Mouse (Mus musculus) left cerebral cortex, adult 6 months (tissue): ENCODE measurements around the gene Otud3. TPM values are rescaled to one million over a fixed set of nuclear protein-coding genes. Genes with fewer than 3 reads are reported as not detected.

ENCODE experiments used
- long read RNA-seq, 2 experiments: library from polyadenylated mRNA; unstranded; transcript quantifications; one replicate each; pipeline ENCODE4 v2.0.0; 2019 to 2020
- polyA plus RNA-seq: library from polyadenylated mRNA; unstranded; fragments of <200 nt; fragmentation: Nextera tagmentation; gene quantifications from 2 replicates; pipeline ENCODE4 v1.2.3, GENCODE M21; 2021

Otud3 gene
- polyA plus RNA-seq: 1.4 and 9.0 TPM in 2 replicates
- long read RNA-seq, experiment 1, partial matches to known transcripts: 0 of 1 reads
- long read RNA-seq, experiment 1, other reads (novel, unspliced or antisense): 0 of 1 reads
- long read RNA-seq, experiment 2, partial matches to known transcripts: 1 of 1 reads
- long read RNA-seq, experiment 2, other reads (novel, unspliced or antisense): 0 of 1 reads

DNA sequence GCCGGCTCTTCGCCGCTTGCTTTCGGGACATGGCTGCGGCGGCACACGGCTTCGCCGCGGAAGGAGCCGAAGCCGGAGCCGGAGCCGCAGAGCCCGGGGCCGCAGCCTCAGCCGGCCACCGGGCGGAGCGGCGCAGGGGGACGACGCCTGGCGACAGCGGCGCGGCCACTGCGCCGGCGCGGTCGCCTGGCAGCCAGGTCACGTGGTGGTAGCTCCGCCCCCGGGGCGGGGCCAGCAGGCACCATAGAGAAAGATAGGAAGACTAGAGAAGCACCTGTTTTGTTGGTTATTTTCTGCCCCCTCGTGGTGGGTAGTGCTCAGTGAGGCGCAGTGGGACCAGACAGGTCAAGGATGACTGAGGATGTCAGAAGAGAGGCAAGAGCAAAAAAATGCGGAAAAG is at the start of gene Otud3:
Gene Otud3, minus strand, starts transcription at position 149 of the 400 bp plus-strand sequence.

DNA sequence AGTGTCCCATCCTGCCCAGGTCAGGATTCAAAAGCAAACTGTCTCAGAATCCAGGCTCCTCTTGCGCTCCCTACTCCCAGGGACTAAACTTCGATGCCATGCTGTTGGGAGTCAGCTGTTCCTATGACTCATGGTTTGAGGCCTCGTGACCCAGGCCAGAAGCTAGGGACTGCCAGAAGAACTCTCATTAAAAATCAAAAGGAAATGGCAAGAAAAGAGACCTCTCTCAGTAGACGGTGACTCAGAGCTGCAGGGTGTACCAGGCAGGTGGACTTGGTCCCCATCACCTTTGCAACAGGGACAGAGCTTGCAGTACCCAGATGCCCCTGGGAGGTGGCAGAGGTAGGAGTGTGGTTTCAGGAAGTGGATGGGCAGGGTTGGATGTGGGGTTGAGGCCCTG is 36.0 kb downstream of the Otud3 start, which contains the start of gene Pla2g2e:
Gene Pla2g2e, plus strand, starts transcription at position 212 of the 400 bp plus-strand sequence.

DNA sequence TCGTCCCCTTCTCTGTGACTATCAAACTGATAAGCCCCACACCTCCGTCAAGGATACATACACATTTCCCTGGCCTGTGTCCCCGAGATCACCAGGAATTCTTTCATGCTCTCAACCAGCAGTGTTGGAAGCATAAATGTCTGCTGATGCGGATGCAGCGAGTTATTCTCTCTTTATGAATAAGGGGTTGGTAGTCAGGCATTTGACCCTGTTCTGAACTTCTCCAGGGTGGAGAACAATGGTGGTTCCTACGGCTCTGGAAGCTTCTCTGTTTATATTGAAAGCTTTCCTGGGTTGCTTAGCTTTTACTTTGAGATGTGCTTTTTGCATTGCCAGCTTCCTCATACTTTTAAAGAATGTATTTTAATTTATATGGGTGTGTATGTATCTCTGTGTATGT is 39.9 kb downstream of the Otud3 start, which contains the start of gene Gm13030:
Gene Gm13030, minus strand, starts transcription at position 101 of the 400 bp plus-strand sequence.

DNA sequence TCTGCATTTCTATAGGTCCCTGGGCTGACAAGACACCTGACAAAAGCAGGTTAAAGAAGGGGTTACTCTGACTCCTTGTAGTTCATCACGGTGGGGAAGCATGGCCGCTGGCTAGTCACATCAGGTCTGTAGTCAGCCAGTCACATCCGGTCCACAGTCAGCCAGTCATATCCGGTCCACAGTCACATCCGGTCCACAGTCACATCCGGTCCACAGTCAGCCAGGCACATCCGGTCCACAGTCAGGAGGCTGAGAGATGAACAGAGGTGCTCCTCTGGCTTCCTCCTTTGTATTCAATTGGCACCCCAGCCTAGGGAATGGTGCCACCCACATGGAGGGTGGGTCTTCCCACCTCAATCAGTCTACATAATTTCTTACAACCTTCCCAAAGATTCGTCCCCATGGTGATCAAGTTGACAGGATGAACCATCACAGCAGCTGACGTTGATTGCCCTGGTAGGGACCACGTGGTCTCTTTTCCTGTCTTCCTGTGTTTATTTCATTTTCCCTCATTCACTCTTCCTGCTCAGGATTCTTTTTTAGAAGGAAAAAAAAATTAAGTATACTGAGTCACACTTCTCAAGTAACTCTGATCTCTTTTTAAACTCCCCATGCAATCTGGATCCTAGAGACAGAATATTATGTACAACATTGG is 50.3 kb downstream of the Otud3 start, which contains the start of gene Pla2g5:
Gene Pla2g5, minus strand, starts transcription at position 139 of the 655 bp plus-strand sequence.

Other genes with a start within 250 kb of the Otud3 start
- 0.25 and 0.65 TPM in 2 replicates for gene Pla2g2c, start 189.2 kb downstream of the Otud3 start, polyA plus RNA-seq
- 0.65 and 0.89 TPM in 2 replicates for gene Ubxn10, start 176.8 kb downstream of the Otud3 start, polyA plus RNA-seq
- not detected in 2 replicates for gene Pla2g2f, start 156.3 kb downstream of the Otud3 start, polyA plus RNA-seq
- 0.38 and 0.53 TPM in 2 replicates for gene Pla2g2d, start 138.2 kb downstream of the Otud3 start, polyA plus RNA-seq
- 0.53 and 2.5 TPM in 2 replicates for gene Pla2g5, start 50.5 kb downstream of the Otud3 start, polyA plus RNA-seq
- gene Gm13030, start 40.0 kb downstream of the Otud3 start, polyA plus RNA-seq: not detected in 2 replicates
- not detected in 2 replicates for gene Pla2g2e, start 36.0 kb downstream of the Otud3 start, polyA plus RNA-seq
- not detected in 2 replicates for gene Rnf186, start 53.2 kb upstream of the Otud3 start, polyA plus RNA-seq
- gene Tmco4, start 58.9 kb upstream of the Otud3 start, polyA plus RNA-seq: 1.8 and 3.3 TPM in 2 replicates
- gene Htr6, start 161.6 kb upstream of the Otud3 start, polyA plus RNA-seq: 2.1 and 3.7 TPM in 2 replicates
- 25.4 and 111 TPM in 2 replicates for gene Nbl1, start 179.0 kb upstream of the Otud3 start, polyA plus RNA-seq
- gene Minos1, start 217.2 kb upstream of the Otud3 start, polyA plus RNA-seq: 599 and 747 TPM in 2 replicates